Mouse (Mus musculus) MEL-GATA-1-ER (cell line): ENCODE data around the gene Tnnt2.

ENCODE experiments used
- DNase-seq: peaks from one replicate; pipeline ENCODE4 v3.0.0-alpha.2; 2012; ENCODE audit warnings: low read depth; ENCODE audit errors: extremely low read depth

Tnnt2 gene

DNA sequence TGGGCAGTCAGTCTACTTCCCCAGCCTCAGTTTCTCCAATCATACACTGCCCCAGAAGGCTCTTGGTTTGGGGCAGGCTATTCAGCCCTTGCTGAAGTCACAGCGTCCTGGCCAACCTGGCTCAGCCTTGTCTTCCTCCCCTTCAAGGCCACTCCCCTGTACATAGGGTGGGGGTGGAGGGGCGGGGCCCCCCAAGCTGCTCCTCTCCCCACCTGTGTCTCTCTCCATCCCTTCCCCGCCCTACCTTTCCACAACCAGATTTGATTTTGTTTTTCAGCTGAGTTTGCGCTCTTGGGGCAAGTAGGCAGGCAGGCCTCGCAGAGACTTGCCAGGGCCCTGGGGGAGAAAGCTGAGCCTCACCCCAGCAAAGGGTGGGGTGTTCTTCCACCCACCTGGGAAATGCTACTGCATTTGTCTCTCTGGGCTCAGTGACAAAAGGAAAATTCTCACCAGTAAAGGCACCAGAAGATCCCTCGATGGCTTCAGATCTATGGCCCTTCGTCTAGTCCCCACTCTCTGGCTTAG, 63.9 kb downstream of the Tnnt2 start:
- no peak for DNase-seq
